Mouse (Mus musculus) hematopoietic stem cell, adult 5-6 weeks (primary cell): ENCODE data around the gene Palm2. TPM values are rescaled to one million over a fixed set of nuclear protein-coding genes. Genes with fewer than 3 reads are reported as not detected.

Experiments used
- ATAC-seq, 2 experiments: fragments of 125-278 bp in 1 of 2; replicated peaks in 1 of 2; 2 replicates each; pipeline ENCODE4 v1.8.0; 2016 to 2017; ENCODE audit warnings: inconsistent platforms in 2 of 2, mild to moderate bottlenecking in 2 of 2, moderate number of reproducible peaks in 2 of 2, low read depth in 1 of 2, moderate TSS enrichment in 1 of 2; ENCODE audit not compliant: low FRiP score in 2 of 2, poor library complexity in 2 of 2, severe bottlenecking in 2 of 2, insufficient read depth in 1 of 2, low TSS enrichment in 1 of 2
- total RNA-seq: library from RNA; stranded (forward); fragments of 172-1452, 232-1000 nt; gene quantifications from 2 replicates; pipeline ENCODE4 v1.2.3, GENCODE M21; 2017

Gene Palm2
- total RNA-seq, 1 experiment from 2014 or later: not detected

DNA sequence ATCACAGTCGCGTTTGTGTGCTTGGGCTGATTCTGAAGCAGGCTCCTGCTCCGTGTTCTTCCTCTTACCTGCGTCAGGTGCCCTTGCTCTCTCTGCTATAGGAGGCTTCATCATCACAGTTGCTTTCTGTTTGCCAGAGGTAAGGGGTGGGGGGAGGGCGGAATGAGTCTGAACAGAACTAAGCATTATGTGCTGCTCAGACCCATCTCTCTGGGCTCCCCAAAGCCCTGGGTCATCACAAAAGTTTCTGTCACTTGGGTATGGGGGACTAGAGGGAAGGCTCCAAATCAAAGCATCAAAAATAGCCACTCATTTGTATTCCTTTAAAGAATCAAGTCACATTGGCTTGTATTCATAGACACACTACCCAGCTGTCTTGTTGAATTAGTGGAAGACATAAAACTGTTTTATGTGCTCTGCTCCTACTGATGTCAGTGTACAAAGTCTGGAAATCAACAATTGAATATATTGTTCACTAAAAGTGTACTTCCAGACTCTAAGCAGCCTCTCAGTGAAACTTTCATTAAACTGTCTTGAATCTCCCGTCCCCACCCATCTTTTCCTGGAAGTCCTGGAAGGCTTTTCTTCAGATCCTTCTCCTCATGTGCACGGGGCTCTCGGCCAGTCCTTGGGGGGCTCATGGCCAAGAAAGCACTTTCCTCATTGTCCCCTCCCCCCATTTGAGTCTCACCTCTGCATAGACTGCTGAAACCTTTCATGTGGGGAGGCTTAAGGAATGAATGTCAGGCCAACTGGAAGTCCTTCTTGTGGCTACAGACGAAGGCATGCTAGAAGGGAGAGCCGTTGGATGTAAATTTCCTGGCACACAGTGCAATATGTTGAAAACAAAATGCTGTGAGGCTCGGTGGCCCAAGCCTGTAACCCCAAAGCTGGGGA lies 269.8 kb downstream of the Palm2 start:
- ATAC-seq: no peak

DNA sequence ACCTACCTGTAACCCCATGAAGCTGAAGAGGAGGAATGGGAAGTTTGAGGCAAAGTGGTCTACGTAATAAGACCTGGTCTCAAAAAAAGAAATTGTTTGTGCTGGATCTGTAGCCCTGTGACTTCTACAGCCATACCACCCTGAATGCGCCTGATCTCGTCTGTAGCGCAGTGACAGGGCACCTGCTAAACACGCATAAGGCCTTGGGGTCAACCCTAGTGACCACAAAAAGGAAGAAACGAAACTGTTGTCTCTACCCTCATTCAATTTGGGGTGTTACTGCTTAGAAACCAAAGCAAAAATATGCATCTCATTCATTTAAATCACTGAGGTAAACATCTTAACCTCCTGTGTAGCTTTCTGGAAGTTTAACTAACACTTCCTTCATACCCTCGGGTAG lies 270.5 kb downstream of the Palm2 start:
- ATAC-seq: no peak

DNA sequence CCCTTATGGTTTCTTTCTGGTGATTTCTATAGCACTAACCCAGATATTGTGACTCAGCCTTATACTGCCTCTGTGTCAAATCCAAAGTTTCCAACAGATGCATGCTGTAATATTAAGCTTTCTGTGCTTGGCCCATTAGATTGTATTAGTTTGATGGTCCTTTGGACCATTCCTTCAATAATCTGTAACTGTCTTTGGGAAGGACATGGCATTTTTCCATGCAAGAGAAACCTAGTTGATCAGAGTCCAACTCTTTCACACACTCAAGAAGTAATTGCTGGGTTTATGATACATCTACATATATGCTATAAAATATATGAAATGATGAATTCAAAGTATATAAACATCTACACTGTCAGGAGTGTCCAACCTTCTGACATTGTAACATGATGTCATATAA lies 281.8 kb downstream of the Palm2 start:
- no peak for ATAC-seq

DNA sequence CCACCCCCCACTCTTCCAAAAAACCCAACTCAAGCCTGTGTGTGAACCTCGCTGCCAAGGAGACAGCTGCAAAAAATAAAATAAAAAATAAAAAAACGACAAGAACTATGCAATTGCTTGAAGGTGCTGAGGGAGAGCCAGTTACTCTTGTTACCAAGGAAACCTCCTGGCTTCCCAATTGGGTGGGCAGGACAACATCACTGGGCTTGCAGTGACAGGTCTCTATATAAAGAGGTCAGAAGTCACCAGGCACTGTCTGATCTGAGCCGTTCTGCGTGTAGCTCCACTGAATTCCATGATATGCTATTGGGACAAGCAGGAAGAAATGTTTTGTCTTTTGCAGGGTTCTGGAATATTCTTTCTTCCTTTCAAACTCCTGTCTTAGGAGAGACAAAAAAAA lies 282.7 kb downstream of the Palm2 start:
- no peak for ATAC-seq

DNA sequence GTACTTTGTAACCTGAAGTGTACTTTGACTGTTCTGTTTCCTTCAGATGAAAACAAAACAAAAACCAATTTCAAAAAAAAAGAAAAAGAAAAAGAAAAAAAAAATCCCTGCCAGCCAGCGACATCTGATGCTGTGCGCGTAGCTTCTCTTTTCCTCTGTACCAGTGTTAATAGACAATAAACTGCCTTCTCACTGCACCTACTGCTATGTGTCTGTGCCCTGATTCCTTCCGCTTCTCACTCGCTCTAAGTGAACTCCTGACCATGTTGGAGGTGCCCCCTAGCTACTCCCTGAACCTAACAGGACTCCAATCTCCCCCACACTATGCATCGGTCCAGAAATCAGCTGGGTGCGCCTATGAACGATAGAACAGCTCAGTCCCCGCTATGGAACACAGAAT lies 283.3 kb downstream of the Palm2 start, which contains the start of gene Akap2:
Gene Akap2 (plus strand): TSS at position 304 of the 400 bp plus-strand sequence.
- ATAC-seq: no peak

DNA sequence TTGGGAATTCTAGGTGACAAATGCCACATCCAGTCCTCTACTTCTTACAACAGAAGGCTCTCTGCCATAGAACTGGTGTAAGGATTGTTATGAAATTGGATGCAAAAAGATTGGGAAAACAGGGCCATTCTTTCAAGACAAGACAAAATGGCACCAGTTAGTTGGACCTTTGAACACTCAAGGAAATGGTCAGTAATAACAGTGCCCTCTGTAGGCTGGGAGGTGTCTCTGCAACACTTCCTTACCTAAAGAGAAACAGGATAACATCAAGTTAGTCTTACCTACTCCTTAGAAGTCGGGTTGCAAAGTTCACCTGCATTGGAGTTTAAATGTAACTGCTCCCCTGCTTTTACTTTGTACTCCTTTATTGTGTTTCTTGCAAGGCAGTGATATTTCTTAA lies 285.3 kb downstream of the Palm2 start:
- no peak for ATAC-seq

DNA sequence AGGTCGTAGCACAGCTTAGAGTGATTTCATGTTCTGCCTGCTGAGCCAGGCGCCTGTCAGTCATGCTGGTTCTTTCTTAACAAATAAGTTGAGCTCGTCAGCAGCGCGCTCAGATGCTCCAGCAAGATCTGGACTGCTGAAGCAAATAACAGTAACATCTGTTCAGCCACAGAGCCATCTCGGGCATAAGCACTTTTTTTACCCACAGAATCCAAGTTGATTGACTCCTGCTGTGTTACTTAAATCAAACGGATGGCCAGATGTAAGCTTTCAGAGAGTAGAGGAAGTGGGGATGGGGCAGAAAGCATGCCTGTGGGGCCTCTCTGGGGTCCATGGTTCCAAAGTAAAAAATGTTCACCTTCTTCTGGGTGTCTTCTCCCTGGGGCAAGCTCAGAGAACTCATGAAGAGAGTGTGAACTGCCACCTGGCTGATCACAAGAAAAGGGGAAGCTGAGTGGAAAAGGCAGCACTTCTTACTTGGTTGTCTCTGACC lies 286.9 kb downstream of the Palm2 start:
- ATAC-seq: 0 out of 4 replicates have a peak, but pooled peaks of 1 of the 2 experiments have one; percentile 25

DNA sequence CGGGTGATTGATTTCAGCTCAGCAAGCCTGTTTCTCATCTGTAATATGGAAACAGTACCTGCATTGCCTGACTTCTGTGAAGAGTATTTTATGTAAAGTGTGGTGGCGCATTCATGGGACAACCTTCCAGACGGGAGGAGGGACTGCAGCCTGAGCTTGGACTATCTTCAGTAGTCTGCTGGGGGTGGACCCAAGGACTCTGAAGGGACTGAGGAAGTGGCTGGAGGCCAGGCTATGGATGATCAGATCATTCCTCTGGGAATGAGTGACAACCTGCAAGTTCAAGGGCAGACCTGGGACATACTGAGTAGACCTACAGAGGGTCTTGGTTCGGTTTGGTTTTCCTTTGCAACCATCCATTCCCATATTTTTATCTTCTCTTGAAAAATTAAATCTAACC lies 288.2 kb downstream of the Palm2 start:
- no peak for ATAC-seq

DNA sequence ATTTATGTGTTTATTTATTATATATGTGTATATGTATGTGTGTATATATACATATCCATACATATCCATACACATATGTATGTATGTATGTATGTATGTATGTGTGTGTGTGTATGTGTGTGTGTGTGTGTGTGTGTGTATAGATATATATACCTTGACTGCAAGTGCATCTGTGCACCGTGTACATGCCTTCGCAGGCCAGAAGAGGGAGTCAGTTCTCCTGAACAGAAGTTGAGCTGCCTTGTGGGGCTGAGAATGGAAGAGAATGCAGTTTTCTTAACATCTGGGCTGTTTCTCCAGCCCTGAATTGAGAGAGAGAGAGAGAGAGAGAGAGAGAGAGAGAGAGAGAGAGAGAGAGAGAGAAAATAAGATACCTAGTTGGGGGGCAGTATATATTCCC lies 289.6 kb downstream of the Palm2 start:
- ATAC-seq: no peak

DNA sequence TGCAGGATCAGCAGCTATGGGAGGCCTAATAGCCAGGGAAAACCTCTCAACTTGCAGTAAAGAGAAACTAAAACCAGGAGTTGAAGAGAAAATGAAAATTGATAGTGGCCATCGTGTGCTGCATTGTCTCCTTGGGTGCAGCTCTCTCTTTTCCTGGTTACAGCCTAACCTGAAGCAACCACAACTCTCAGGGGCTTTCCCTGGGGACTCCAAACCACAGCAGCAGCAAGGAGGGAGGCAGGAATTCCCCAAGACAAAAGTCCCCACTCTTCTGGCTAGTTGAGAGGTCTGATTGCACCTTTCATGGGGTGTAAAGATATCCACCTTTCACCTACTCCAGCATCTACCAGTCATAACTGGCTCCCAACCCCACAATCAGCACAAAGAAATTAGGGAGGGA lies 291.5 kb downstream of the Palm2 start:
- ATAC-seq: no peak

DNA sequence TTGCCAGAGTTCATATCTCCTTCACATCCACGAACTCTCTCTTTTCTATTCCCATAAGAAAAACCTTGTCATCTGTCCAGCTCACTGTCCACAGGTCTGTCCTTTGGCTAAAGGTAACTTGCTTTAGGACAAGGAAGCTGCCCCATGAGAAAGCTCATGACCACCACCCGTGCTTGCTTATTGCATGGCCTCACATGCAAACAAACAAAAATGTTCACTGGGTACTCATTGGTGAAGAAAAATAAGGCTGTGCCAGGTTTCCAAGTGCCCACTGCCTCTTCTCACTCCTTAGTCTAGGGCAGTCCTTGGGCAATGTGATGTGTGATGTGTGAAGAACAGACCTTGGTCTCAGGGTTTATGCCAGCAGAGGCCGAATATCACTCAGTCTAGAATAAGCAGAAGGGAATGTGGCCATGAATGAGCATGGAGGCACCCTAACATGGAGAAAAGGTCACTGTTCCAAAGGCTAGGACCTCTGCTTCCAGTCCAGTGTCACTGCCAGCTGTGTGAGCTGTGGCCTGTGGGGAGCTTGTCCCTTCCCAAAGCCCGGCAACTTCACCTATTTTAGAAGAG lies 294.6 kb downstream of the Palm2 start:
- no peak for ATAC-seq

DNA sequence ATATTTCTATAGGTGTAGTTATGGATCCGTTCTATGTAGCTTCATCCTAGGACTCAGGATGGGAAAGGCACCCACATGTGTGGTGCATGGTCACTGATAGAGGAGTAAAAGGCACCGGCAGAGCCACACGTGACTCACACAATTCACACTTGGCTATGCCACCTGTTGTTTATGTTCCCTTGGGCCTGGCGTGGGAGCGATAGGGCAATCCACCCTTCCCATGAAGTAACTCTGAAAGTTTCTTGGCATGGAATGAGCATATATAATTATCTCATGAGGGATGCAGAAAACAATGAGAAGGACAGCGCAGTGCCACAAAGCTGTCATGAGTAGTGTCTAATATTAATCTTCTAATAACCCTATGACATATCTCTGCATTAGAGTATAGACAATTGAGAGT lies 296.0 kb downstream of the Palm2 start:
- ATAC-seq: no peak

DNA sequence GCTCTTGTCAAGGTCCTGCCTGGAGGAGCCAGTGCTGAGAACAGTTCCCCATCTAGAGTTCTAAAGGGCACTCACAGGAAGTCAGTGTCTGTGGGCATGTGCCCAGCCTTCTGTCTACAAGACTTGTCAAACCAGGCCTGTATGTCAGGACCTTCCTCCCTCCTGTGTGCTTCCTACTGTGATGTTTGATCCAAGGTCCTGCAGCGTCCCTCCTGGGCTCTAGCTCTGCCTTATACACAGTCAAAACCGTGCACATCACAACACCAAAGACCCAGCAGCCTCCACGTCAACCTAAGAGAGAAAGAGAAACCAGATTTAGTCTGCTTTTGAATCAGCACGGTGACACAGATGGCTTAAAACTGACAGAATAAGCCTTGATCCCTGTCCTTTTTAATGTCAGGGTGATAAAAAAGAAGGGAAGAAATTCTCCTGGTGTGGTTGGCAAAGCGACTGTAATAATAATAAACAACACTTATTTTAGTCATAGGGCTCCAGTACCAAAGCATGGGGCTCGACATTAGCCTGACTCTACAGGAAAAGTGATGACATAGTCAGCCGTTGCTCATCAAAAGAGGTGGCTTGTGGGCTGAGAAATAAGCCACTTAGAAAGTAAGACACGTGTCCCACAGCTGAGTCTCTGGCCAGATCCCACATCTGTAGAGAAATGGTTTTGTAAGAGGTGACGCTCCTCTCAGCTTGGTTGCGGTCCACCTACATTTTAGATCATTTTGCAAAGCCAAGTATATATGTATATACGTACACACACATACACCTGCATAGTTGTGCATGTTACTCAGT lies 297.0 kb downstream of the Palm2 start:
- ATAC-seq: peak in 1 of 2 experiments; percentile 28; a peak in 1 of 4 replicates

DNA sequence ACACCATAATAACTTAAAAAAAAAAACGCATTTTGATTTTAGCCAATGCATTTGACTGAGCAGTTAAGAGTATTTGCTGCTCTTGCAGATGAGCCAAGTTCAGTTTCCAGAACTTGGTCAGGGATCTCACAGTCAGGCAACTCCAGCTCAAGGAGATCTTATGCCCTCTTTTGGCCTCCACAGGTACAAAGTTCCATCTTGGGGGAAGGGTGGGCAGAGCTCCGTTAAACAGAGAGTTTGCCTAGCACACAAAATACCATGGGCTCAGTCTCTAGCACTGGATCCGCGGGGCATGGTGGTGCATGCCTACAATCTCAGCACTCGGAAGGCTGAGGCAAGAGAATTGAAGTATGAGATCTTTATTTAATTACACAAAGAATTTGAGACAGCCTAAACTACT lies 298.3 kb downstream of the Palm2 start:
- ATAC-seq: no peak

DNA sequence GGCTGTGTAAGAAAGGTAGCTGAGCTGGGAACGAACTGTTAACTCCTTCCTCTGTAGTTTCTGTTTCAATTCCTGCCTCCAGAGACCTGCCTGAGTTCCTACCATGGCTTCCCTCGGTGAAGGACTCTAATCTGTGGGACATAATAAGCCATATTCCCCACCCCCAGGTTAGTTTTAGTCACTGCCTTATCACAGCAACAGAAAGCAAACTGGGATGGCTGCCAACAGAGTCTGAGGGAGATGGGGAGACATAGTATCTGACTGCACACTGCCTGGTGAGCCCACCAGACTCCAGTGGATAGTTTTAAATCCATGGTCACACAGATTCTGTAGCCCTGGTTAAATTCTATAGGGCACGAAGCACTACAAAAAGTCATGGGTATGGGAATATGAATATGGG lies 299.4 kb downstream of the Palm2 start:
- ATAC-seq: no peak

DNA sequence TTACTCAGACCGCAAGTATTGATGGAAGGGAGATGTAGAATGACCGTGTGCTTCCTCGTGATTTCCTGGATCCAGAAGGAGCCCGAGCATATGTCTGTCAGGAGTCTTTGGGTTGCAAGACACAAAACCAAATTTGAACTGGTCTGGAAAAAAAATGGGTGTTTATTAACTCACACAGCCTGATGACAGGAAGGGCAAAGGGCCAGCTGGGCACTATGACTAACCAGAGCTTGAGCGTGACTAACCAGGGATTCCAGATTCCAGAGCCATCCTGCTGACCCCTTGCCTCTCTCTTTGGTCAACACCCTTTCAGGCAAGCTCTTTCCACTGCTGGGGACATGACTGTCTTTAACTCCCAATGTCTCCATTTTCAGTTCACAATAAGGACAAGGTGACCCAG lies 301.4 kb downstream of the Palm2 start:
- ATAC-seq: no peak

DNA sequence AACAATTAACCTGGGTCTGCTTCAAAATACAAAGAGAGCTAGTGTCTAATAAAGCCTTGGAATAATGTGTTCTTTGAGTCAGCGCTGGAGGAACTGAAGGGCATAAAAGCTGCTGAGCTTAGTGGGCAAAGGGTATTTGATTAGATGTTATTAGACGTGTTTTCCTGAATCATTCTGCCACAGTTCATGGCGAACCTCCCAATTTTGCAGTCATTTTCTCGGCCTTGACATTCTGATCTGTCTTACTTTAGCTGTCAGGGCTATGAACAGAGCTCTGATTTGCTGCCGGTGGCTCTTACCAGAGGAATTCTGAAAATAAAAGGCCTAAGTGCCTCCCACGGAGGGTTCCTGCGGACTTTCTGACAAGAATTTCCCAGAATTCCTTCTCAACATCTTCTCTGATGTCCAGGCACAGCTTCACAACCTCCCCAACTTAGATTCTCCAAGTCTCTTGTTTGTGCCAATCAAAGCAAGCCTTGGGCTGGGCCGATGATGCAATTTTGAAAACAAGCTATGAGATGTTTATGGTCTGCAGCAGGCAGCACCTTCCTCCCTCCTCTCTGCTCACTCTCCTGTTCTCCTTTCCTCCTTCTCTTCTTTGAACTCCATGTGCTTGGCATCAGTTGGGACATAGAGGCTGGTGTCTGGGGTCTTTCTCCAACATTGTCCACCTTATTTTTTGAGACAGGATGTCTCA lies 305.0 kb downstream of the Palm2 start:
- no peak for ATAC-seq
